Mouse (Mus musculus): ENCODE measurements at regions not wholly inside any gene's neighbourhood (a gene's known extent, or its start where the extent isn't known, plus 50 kb on each side); places are given as distances from the start of the nearest gene placed in this dataset.

- TF ChIP-seq CTCF (IDR thresholded peaks at IDR 0.05; ENCODE audit: insufficient read depth, low read length): no peak
- TF ChIP-seq POLR2A (IDR thresholded peaks at IDR 0.05; ENCODE audit: borderline replicate concordance, extremely low read depth, low read depth, low read length): no peak
These were observed 413.9 kb downstream of the Meis1 start for GRCm38 (mm10) chr11:18604836-18605235.

Data from lung, adult 2 months (tissue).